Mouse (Mus musculus) cerebellum, adult 11 months (tissue): ENCODE data around the gene Clta.

ENCODE experiments used
- DNase-seq: peaks from one replicate; pipeline ENCODE4 v3.0.0; 2022

The Clta gene

DNA sequence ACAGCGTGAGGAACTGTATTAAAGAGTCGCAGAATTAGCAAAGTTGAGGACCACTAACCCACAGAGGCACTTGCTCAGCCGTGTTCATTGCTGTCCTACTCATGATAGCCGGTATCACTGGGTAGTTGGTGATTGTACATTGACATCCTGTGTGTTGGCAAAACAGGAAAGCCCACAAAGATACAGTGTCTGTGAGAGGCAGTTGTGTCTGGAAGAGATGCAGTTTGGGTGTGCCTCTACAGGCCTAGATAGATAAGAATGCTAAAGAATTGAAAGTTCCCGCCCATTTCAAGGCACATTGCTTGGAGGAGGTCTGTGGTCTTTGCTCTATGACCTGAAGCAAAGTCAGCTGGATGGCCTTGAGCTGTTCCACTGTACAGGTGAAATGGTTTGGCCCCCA, at the start of gene Clta:
Gene Clta, plus strand, starts transcription at position 327 of the 400 bp plus-strand sequence.
- no peak for DNase-seq

DNA sequence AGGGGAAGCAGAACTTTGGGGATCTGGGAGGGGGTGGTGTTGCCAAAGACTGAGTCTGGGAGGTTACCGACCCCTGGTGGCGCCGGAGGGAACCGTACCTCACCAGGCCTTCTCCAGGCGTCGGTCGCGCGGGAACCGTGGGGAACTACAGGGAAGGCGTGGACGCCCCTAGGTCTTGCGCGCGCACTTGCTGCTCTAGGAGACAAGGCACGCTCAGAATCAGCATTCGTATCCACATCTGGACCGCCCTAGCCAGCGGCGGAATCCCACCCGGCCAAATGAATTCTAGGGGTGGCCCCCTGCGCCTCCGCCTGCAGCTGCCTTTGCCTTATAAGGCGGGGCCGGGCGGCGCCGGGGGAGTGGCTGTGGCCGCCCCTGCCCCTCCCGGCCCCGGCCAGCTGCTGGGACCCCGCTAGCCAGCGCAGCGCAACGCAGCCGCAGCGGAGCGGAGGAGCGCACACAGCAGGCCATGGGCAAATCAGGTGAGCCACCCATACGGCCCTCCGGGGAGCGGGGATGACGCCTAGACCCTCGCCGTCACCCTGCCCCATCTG, 46.9 kb upstream of the Clta start, which contains the start of gene Glipr2:
Gene Glipr2, plus strand, starts transcription at position 110 of the 554 bp plus-strand sequence.
- DNase-seq: no peak

DNA sequence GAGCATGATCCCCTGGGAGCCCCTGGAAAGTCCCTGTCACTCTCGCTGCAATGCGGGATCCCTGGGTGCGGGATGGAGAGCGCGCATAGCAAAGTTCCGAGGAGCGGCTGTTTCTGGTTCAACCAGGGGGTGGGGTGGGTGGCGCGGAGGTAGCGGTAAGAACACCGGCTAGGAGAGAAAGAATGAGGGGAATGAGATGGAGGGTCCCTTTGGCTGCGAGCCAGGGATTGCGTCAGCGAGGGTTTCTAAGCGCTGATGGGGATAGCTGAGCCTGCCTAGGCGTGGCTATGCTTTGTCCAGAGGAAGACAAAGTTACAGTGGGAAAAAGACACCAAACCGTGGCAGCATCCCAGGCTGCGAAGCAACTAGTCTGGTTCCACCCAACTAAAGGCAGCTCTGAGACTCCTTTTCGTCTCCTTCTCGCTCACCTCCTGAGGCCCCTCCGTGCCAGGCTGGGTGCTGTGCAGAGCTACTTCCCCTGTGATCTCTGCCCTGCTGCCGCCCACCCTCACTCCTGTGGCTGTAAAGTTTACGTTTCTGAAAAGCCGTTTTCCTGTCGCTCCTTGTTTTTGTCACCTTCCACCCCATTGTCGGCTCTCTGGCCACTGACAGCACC, 46.3 kb upstream of the Clta start:
- DNase-seq: no peak

DNA sequence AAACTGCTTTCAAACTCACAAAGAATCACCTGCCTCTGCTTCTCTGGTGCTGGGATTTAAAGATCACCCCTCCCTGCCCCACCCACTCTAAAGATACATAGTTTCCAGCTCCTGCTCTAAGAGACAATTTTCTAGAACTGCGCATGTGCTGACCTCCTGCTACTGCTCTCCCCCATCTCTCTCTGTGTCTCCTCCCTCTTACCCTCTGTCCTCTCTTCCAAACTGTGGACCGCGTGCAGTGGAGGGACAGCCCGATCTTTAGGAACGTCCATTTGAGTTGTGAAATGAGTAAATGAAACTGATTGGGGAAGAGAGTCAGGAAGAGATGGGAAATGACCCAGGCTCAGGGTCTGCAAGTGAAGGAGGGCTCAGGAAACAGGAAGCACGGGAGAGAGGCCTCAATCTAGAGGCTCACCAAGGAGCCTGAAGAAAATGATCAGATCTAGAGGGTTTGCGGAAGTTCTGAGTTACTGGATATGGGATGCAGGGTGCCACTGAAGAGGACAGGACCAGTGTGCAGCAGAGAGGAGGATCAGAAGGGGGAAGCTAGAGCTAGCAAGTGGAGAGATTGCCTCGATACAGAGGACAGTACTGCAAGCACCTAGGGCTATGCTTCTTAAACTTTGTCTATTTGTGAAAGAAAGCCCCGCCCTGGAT, 44.6 kb upstream of the Clta start:
- no peak for DNase-seq

DNA sequence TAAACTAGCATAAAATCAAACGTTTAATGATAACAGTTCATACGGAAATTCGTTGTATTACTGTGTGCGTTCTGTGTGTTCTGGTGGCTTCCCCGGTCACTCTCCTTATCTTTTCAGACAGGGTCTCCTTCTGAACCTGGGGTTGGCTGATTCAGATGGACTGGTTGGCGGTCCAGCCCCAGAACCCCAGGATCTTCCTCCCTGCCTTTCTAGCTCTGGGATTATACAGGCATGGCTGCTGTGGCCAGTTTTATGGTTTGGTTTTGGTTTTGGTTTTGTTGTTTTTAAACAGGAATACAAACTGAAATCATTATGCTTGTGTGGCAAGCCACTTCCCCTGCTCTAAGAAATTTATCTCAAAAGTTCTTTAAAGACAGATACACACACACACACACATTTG, 44.0 kb upstream of the Clta start:
- DNase-seq: no peak

DNA sequence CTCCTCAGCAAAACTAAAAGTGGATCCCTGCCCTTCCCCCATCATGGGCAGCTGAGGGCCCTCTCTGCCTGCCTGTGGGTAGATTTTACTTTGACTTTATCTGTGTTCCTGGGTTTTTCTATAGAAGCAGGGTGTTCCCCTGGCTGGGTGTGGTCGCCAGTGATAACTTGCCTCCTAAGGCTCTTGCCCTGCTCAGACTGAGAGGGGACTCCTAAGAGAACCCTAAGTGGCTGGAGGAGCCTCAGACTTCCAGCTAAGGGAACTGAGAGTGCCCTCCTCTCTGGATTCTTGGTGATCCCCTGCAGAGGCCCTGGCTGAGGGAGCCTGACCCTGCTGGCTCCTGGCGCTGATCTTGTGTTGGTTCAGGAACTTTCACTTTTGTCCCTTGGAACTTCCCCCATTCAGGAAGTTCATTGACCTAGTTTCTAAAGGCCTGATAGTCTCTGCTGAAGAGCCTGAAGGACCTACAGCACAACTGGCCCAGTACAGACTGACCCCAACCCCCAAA, 39.9 kb upstream of the Clta start:
- DNase-seq: no peak

DNA sequence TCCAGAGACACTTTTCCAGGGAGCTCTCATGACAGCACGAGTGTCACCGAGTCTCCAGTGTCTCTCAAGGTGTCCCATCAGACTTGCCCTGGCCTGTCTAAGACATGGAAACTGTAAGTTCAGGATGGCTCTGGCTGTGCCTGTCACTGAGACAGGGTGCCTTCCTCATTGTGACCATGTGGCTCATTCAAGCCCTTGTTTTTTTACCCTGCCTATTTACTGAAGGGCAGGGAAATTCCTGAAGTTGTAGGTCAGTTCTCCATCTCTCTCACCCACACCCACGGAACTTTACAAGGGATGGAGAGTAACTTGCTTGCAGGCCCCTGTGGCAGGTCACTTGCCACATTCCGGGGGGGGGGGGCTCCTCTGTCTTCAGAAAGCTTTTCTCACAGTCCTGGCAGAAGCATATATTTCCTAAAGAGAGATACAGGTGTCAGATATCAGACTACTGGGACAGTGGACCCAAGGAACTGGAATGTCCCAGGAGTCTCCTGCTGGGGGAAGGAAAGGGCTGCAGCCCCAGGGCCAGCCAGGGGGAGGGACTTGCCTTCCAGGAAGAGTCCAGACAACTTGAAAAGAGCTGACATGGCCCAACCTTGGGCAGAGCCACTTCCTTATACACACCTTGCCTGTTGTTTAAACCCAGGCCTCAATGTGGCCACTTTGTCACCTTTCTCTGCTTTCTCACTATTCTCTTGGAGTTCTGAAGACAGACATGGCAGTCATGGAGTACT, 39.1 kb upstream of the Clta start:
- DNase-seq: no peak

DNA sequence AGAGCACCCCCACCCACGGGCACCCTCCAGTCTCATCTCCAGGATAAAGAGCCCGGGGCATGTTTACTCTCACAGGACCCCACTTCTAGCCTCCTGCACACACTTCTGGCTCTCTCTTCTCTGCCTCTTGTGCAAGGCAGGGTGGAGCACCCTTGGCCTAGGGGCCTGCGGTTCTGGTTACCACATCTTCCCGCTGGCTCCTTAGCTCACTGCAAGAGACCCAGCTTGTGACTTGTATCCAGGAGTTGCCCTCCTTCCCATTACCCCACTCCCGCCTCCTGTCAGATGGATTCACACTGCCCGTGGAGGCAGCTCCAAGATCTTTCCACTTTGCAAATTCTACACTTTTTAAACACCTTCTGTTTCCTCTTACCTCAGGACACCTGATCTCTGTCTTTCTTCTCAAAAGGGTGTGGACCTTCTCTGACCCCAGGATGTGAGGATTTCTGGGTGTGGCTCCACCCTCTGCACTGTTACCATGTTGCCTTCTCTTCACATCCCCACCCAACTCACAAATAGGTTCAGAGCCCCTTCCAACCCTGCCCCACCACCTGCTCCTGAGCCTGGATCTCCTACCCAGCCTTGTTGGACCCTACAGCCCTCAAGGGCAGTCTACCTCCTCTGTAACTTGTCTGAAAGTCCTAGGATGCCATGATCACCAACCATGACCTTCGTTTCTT, 38.3 kb upstream of the Clta start:
- DNase-seq: no peak

DNA sequence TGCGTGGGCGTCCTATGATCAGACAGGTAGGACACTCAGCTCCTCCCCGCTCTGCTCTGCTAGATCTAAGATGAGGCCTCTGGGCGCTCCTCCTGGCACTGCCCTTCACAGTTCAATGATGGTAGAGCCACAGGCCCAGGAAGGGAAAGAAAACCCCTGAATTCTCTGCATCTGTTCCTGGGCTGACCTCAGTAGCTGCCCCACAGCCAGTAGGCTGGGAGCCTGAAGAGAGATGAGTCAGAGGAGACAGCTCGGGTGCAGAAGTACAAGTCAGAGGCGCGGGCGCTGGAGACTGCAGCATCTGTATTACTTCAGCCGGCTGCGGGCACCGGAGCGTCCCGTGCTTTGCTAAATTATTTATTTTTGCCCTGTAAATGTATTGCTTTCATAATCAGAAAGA, 35.6 kb upstream of the Clta start:
- peak; percentile 26 for DNase-seq

DNA sequence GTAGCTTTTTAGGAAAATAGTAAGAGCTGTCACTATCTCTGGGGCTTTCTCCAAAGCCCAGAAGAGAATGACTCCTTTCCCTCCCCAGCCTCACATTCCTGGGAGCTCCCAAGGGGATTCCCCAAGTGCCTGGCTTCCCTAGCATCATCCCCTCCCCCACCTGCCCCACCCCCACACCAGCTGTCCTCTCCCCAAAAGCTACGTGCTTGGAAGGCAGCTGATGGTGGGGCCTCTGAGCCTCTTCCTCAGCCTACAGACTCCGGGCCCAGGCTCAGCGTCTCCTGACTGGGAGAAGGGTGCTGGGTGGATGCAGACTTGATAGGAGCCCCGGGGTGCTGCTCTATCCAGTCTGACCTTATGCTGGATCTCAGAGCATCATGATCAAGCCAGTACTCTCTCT, 34.9 kb upstream of the Clta start:
- DNase-seq: no peak

DNA sequence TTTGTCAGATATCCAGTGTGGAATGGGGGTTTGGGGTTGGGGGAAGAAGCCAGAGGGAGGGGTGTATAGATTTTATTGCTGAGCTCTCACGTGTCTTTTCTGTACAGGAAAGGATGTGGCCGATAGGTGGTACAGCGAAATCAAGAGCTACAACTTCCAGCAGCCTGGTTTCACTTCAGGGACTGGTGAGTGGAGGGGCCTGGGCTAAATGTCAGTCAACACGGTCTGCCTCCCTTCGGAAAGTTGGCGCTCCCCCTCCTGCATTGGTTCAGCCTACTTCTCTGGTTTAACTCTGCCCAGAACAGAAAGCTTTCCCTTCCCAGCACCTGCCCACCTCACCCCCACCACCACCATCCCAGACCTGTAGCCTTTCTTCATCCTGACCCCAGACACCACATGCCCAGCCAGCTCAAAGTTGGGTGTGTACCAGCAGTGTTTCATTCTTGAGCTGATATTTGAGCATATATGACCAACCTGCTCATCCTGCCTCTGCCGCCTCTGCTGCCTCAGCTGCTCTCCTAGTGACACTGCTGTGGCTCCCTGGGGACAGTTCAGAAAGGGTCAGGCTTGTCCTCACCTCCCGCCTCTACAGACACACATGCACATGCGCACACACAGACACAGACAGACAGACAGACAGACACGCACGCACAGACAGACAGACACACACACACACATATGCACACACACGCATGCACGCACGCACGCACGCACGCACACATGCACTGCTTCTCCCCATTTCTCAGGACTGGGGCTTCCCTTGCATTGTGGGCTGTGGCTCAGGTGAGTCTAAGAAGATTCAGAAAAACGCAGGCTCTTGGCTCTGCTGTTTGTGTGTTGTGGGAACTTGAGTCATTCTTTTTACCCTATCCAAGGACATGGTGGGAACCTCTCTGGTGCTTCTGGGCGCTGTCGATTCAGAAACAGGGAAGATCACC, 33.6 kb upstream of the Clta start:
- DNase-seq: no peak

DNA sequence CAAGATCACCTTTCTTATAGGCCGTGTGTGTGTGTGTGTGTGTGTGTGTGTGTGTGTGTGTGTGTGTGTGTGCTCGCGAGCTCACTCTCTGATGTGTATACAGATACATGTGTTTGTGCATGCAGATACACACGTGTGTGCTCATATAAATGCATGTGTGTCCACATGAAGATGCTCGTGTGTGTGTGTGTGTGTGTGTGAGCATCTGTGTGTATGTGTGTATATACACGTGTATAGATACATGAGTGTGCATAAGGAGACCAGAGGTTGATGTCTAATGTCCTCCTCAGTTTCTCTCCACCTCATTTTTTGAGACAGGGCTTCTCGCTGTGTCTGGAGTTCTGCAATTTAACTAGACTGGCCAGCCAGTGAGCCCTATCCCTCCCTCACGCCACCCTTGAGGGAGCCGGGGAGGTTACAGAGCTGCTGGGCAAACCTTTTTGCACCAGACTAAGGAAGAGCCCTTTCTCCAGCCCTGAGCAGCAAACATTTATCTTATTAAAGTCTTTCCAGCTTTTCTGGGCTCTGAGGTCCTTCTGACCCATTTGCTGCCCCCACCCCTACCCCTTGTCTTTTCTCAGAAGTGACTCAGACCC, 32.6 kb upstream of the Clta start:
- no peak for DNase-seq

DNA sequence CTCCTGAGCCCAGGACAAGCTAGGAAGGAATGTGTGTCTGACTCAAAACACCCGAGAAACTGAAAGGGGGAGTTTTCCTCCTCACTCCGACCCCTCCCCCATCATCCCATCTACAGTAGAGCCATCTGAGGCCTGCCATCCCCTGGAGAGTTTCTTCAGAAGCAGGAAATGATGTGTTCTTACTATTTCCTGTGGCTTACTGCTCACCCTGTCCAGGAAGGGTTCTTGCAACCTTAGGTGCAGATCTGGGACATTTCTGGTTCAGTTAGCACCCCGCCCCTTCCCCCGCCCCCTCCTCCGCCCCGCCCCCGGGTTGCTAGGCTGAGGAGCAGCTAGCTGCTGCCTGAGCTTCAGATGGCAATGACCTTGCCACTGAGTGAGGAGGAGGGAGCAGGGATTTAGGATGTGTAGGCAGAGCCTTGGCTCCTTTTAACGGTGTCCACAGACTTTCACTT, 32.1 kb upstream of the Clta start:
- no peak for DNase-seq

DNA sequence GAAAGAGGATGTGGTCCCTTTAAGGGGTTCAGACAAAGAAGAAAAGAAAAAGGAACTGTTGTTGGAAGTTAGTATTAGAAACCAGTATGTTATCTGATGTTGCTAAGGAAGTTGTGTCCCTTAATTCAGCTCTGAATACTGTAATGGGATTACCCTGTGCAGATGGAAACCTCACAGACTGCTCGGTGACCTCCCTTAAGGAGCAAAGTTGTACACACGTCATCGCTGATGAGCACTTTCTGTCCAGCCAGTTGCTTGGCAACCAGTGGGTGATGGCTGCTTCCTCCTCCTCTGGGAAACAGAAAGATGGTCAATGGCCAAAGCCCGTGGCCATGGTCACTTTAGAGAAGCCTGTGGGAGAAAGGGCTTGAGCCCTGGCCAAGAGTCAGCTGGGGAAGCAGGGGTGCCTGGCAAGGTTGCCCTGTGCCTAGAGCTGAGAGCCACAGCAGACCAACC, 30.7 kb upstream of the Clta start:
- peak; percentile 12 for DNase-seq

DNA sequence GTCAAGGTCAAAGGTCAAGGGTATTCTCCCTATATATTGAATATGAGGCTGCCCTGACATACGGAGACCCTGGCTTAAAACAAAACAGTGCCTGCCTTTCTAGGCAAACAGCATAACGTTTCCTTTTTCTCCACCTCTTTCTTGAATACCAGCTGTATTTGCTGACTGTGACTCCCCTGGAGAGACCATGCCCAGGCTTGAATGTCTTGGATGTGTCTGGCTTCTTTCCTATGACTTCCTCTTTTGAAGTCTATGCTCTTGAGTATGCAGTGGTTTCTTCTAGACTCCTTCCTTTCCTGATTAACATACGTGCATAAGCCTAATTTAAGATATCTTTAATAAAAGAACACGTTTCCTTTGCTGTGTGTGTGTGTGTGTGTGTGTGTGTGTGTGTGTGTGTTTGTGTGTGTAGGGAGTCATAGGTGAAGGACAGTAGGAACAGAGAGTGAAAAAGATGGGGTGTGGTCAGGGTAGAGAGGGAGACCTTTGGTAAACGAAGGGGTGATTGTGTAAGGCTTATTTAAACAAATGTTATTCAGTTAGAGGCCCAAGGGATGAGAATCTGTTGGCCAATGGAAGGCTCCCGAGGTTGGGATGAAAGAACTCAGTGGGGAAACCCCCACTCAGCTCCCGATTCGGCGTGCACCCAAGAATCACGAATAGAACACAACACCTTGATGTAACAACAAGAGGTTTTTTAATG, 29.2 kb upstream of the Clta start:
- DNase-seq: no peak

DNA sequence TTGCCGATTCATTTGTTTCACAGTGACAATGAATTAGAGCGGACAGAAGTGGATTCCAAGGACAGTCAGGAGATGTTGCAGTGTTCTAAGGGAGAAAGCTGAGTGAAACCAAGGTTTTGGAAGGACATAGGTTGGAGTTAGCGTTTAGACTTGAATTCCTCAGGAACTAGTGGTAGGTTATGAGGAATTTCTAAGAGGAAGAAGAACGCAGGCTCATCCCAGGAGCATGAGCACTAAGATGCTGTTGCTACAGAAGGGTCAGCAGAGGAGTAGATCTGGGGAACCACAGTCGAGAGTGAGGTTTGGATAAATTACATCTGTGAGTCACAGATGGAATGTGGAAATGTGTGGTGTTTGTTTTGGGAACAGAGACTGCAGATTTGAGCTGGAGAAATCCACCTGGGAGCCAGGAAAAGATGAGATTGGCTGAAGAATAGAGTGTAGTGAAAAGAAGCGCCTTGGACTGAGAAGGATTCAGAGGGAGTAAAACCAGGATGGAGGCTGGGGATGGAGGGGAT, 28.0 kb upstream of the Clta start:
- no peak for DNase-seq

DNA sequence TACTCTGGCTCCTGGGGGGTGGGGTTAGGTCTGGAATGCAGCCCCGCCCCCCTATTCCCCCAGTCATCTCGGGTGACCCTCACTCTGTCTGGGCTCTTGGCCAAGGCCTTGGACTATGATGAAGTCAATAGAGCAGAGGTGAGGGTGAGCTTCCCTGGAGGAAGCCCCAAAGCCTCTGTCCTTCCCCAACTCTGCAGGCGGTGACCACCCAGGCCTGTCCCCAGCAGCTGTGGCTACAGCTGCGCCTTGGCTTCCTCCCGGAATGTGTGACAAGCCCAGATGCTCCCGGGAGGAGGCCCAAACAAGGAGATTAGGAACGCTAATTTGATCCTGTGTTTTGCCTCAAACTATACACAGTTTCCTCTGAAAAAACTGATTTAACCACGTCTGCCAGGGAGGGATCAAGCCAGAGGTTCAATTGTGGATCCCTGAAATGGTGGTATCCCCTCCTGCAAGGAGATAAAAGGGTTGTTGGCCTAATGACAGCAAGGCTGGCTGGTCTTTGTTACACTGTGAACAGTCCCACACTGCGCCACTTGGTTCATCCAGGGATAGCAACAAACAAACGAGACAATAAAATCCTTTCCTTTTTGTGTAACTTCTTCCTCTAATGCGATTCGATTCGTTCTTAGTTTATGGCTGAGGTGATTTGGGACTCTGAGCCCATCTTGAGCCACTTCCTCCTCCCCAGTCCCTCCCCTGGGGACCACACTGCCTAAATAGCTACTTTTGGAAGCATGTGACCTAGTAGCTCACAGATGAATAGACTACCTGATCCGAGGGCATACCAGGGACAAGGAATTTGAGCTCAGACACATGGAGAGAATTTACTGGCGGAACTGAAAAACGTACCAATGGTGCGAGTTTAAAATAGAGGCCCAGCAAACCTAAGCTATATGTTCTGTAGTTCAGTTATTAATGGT, 25.5 kb upstream of the Clta start:
- DNase-seq: no peak

DNA sequence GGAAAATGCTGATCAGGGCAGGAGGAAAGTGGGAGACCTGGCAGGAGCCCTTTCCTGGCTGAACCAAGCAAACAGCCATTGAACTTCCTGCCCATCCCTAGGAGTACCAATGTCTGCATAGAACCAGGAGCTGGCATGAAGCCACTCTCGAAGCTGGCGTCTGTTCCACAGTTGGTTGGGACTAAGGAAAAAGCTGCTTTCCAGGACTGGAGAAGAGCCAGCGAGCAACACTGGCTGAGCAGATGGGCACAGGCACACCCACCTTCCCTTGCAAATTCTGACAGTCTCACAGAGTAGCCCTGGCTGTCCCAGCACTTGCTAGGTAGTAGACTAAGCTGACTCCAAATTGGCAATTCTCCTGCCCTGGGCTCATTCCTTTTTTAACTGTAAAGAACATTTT, 24.5 kb upstream of the Clta start:
- peak; percentile 67 for DNase-seq

DNA sequence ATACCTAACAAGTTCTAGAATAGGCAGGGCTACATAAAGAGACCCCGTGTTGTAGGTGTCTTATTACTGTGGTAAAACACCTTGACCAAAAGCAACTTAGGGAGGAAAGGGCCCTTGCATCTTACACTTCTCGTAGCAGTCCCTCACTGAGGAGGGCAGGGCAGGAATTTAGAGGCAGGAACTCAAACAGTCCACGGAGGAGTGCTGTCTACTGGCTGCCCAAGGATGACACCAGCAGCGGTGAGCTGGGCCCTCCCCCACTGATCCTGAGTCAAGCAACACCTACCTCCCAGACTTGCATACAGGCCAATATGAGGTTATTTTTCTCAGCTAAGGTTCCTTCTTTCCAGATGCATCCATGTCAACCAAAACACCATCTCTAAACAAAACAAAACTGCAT, 24.0 kb upstream of the Clta start:
- no peak for DNase-seq
